Mouse (Mus musculus) midbrain, embryonic 16.5 days (tissue): ENCODE results near the gene Timd2. TPM values are rescaled to one million over a fixed set of nuclear protein-coding genes. Genes with fewer than 3 reads are reported as not detected.
"Not testable (repeated sequence)": the region's sequence is repeated elsewhere in the genome, so short reads cannot be mapped to it uniquely, and the experiment has no call there.

Experiments used
- ATAC-seq: fragments of 200-750 bp; cut with Nextera tagmentation; 2 replicates; pipeline ENCODE4 v1.8.0; 2017; ENCODE audit warnings: moderate TSS enrichment
- H3K27ac ChIP-seq: fragments of 300-500 bp; sonication (generic); 2 replicates; pipeline ENCODE4 v1.5.1; 2014; ENCODE audit warnings: mild to moderate bottlenecking, low read length, mixed read lengths
- H3K27me3 ChIP-seq: fragments of 300-500 bp; sonication (generic); 2 replicates; pipeline ENCODE4 v1.6.1; 2014; ENCODE audit warnings: low read depth, low read length, mixed read lengths; ENCODE audit not compliant: control insufficient read depth, insufficient read depth
- H3K36me3 ChIP-seq: fragments of 300-500 bp; sonication (generic); 2 replicates; pipeline ENCODE4 v1.6.1; 2014; ENCODE audit warnings: mild to moderate bottlenecking, low read length, moderate library complexity, mixed read lengths; ENCODE audit not compliant: control insufficient read depth, insufficient read depth
- H3K4me1 ChIP-seq: fragments of 300-500 bp; sonication (generic); 2 replicates; pipeline ENCODE4 v1.6.1; 2014; ENCODE audit warnings: mild to moderate bottlenecking, low read length, mixed read lengths; ENCODE audit not compliant: control insufficient read depth, insufficient read depth
- H3K4me2 ChIP-seq: fragments of 300-500 bp; sonication (generic); 2 replicates; pipeline ENCODE4 v1.6.1; 2014; ENCODE audit warnings: mild to moderate bottlenecking, low read length, mixed read lengths
- H3K4me3 ChIP-seq: fragments of 300-500 bp; sonication (generic); 2 replicates; pipeline ENCODE4 v1.5.1; 2014; ENCODE audit warnings: low read depth, mild to moderate bottlenecking, low read length, moderate library complexity, mixed read lengths
- H3K9ac ChIP-seq: fragments of 300-500 bp; sonication (generic); 2 replicates; pipeline ENCODE4 v1.6.1; 2014; ENCODE audit warnings: low read depth, low read length, mixed read lengths
- H3K9me3 ChIP-seq: fragments of 300-500 bp; sonication (generic); replicated peaks from 2 replicates; pipeline ENCODE4 v1.6.1; 2014; ENCODE audit warnings: mild to moderate bottlenecking, low read length, mixed read lengths; ENCODE audit not compliant: control insufficient read depth, poor library complexity, severe bottlenecking
- WGBS: fragments of 180-500 bp; shearing (Covaris S2); extraction: QIAGEN DNeasy Blood & Tissue Kit; methylation state at CpG from one replicate; pipeline ENCODE4 v1.1.7; 2014; 5-methylcytosine and 5-hydroxymethylcytosine counted together
- polyA plus RNA-seq: library from polyadenylated mRNA; unstranded; fragments of >200 nt; fragmentation: Nextera tagmentation; extraction: Ambion mirVana; gene quantifications from 2 replicates; pipeline ENCODE4 v1.2.1, GENCODE M21; 2015

Gene Timd2
- 0.32 TPM in 1 of 2 replicates, not detected in the other for polyA plus RNA-seq

DNA sequence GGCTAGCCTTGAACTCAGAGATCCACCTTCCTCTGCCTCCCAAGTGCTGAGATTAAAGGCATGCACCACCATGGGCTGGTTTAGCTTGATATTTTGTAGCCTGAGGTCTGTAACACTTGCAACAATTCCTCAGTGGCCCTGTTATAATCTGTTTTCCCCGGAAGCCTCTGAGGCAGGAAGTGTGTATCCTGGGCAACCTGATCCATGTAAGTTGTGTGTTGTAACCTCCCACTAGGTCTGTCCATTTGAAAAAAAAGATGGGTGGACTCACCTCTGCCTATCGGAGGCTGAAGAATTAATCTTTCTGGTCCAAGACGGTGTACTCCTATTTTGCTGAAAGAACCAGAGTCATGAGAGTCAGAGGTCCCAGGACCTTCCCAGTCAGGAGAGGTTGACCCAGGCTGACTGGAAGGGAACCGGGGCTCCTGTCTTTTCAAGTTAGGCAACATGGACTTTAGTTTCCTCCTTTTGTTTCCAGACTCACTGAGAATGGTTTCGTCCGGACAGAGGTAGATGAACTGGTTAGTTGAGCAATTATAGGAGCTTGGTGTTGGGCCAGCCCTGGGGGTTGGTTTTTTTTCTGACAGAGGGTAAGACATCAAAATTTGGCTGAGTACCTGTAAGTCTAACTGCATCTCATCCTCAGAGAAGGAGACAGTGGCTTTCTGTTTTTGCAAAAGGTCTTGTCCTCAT is at the start of gene Timd2:
Timd2 (minus strand) TSS at position 398 of the 693 bp plus-strand sequence.
- Histone ChIP-seq H3K4me3 (no peak within 1 kb of the TSS), H3K9me3 (no peaks in the 10 kb centered on the region), H3K9ac (no peak within 1 kb of the TSS), H3K27me3 (no peaks in the 10 kb centered on the region), H3K27ac (no peak within 1 kb of the TSS), H3K4me2 (no peak within 1 kb of the TSS), H3K4me1 (no peaks in the 10 kb centered on the region), H3K36me3 (no peaks in the 10 kb centered on the region)
- 87% methylated on average over 6 of the region's 6 CpGs for WGBS
- ATAC-seq, result no peak

DNA sequence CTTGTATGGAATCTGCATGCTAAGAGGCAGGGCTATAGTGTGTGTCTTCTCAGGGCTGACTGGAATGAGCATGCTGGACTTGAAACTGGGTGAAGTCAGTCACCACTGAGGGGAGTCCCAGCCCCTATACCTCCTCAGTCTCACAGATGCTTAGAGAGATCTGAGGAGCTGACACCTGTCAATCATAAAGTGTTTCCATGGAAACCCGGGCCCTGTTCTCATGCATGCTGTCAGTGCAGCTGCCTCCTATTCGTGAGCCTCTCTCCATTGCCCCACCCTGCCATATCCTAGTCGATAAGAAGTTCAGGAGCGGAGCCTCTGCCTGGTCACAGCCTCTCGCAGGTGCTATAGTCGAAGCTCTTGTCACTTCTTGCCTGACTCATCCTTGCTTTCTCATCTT is 48.9 kb upstream of the Timd2 start:
- WGBS, result 83% methylated on average over 6 of the region's 6 CpGs
- not testable (repeated sequence) for H3K9me3 ChIP-seq, H3K4me2 ChIP-seq, H3K4me1 ChIP-seq, H3K27ac ChIP-seq, H3K36me3 ChIP-seq, H3K4me3 ChIP-seq, ATAC-seq, H3K27me3 ChIP-seq, H3K9ac ChIP-seq

DNA sequence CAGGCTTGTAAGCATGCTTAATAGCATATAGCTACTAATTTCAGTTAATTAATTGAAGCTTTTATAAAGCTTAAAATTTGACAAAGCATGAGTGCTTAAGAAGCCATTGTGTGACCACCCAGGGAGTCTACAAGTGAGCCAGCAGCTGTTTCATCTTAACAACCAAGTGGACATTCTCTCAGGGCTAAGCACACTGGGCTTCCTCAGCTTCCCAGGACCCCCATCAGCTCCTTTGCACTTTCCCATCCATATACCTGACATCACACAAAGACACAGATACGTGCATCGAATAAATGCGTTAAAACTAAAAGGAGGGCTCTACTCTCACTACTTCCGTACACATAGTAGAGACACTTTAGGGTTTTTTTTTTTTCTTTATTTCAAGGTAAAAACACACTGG is 47.8 kb upstream of the Timd2 start:
- WGBS, result 49% methylated on average over 4 of the region's 4 CpGs
- Histone ChIP-seq H3K9ac (no peak overlapping the region), H3K4me2 (no peak overlapping the region), H3K4me1 (no peaks in the 10 kb centered on the region), H3K4me3 (no peak overlapping the region), H3K27me3 (no peaks in the 10 kb centered on the region), H3K27ac (no peak overlapping the region), H3K36me3 (no peaks in the 10 kb centered on the region), H3K9me3 (no peaks in the 10 kb centered on the region)
- no peak for ATAC-seq

DNA sequence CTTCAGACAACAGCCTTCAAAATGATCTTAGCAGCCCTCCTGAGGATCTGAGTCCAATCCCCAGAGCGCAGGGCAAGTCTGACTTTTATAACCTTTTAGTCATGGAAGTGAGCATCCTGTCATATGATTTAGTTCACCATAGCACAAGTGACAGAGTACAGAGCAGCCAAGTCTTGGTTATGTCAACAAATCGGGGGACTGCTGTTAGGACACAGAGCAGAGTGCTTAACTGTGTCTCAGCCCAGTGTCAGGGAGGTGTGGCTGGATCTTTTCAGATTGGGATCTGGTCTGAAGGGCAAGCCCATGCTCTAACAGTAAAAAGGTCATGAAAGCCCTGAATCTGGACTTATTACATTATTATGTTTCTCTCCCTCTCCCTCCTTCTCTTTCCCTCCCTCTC is 46.8 kb upstream of the Timd2 start:
- H3K27ac ChIP-seq, result no peak overlapping the region
- no peak overlapping the region for H3K4me2 ChIP-seq
- no peak overlapping the region for H3K9ac ChIP-seq
- H3K27me3 ChIP-seq, result no peaks in the 10 kb centered on the region
- no peaks in the 10 kb centered on the region for H3K36me3 ChIP-seq
- no peaks in the 10 kb centered on the region for H3K4me1 ChIP-seq
- no peak overlapping the region for H3K4me3 ChIP-seq
- no peak for ATAC-seq
- H3K9me3 ChIP-seq, result no peaks in the 10 kb centered on the region
- WGBS, result 86% methylated on average over 2 of the region's 2 CpGs

DNA sequence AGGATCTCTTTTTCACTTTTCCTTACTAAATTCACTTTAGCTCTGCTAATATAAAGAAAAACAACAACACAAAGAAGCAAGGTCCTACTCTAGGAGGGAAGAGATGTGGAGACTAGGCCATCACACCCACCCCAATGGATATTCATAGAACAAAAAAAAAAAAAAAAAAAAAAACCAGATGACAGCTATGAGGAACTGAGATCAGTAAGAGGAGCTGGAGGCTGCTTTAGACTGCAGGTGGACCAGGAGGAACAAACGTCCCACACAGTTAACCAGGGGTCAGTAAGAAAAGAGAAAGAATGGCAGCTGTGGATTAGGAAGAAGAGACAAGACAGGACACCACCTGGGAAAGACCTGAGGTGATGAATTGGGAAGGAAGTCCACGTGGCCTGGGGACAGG is 41.1 kb upstream of the Timd2 start:
- no peaks in the 10 kb centered on the region for H3K9me3 ChIP-seq
- no peaks in the 10 kb centered on the region for H3K36me3 ChIP-seq
- H3K27ac ChIP-seq, result no peak overlapping the region
- H3K4me3 ChIP-seq, result no peak overlapping the region
- no peak overlapping the region for H3K9ac ChIP-seq
- 61% methylated on average over 2 of the region's 2 CpGs for WGBS
- no peaks in the 10 kb centered on the region for H3K4me1 ChIP-seq
- H3K4me2 ChIP-seq, result no peak overlapping the region
- no peaks in the 10 kb centered on the region for H3K27me3 ChIP-seq
- ATAC-seq, result no peak

DNA sequence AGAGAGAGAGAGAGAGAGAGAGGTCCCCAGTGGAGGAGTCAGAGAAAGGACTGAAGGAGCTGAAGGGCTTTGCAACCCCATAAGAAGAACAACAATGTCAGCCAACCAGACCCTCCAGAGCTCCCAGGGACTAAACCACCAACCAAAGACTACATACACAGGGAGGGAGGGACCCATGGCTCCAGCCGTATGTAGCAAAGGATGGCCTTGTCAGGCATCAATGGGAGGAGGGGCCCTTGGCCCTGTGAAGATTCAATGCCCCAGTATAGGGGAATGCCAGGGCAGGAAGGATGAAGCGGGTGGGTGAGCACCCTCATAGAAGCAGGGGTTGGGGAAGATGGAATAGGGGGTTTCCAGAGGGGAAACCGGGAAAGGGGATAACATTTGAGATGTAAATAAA is 34.9 kb upstream of the Timd2 start:
- H3K4me1 ChIP-seq, result no peaks in the 10 kb centered on the region
- no peaks in the 10 kb centered on the region for H3K27me3 ChIP-seq
- no peak overlapping the region for H3K4me2 ChIP-seq
- no peak overlapping the region for H3K4me3 ChIP-seq
- ATAC-seq, result no peak
- H3K36me3 ChIP-seq, result no peaks in the 10 kb centered on the region
- WGBS, result 82% methylated on average over 3 of the region's 3 CpGs
- H3K9me3 ChIP-seq, result no peaks in the 10 kb centered on the region
- H3K9ac ChIP-seq, result no peak overlapping the region
- H3K27ac ChIP-seq, result no peak overlapping the region

DNA sequence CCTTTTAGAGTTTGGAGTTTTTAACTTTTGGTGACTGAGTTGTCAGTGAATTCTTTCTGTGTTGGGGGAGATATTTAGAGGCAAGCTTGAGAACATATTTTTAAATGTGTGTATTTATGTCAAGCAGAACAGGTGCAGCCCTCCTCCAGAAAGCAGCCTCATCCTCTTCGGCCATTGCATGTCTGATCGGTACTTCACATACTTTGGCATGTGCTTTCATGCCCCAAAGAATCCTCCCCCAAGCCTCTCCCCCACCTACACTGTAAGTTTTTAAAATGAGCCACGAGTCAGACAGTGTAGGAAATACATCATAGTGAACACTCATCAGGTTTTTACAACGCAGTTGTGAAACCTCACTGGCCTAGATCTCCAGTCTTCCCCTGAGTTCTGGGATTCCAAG is 34.0 kb upstream of the Timd2 start:
- Histone ChIP-seq H3K9me3 (no peaks in the 10 kb centered on the region), H3K27ac (no peak overlapping the region), H3K4me3 (no peak overlapping the region), H3K27me3 (no peaks in the 10 kb centered on the region), H3K36me3 (no peaks in the 10 kb centered on the region), H3K4me2 (no peak overlapping the region), H3K9ac (no peak overlapping the region), H3K4me1 (no peaks in the 10 kb centered on the region)
- 85% methylated on average over 4 of the region's 4 CpGs for WGBS
- no peak for ATAC-seq

DNA sequence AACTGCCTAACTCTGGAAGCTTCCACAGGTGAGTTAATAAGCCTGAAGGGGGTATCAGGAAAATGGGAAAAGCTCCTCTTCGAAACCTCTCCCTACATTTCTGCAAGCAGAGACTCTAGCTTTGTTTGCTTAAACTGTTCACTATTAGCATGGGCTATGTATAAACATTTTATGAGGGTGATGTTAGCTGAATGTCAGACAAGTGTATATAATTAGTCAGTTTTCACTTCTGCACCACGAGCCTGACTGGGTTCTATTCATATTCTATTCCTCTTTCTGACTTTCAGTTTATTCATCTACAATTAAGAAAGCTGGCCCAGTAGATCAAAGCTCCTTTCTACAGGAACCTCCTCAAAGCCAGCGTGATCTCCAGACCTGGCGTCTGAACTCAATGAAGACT is 32.6 kb upstream of the Timd2 start:
- no peaks in the 10 kb centered on the region for H3K9me3 ChIP-seq
- ATAC-seq, result no peak
- 92% methylated on average over 4 of the region's 4 CpGs for WGBS
- H3K27me3 ChIP-seq, result no peaks in the 10 kb centered on the region
- no peak overlapping the region for H3K27ac ChIP-seq
- H3K36me3 ChIP-seq, result no peaks in the 10 kb centered on the region
- no peak overlapping the region for H3K4me2 ChIP-seq
- H3K4me3 ChIP-seq, result no peak overlapping the region
- H3K4me1 ChIP-seq, result no peaks in the 10 kb centered on the region
- H3K9ac ChIP-seq, result no peak overlapping the region

DNA sequence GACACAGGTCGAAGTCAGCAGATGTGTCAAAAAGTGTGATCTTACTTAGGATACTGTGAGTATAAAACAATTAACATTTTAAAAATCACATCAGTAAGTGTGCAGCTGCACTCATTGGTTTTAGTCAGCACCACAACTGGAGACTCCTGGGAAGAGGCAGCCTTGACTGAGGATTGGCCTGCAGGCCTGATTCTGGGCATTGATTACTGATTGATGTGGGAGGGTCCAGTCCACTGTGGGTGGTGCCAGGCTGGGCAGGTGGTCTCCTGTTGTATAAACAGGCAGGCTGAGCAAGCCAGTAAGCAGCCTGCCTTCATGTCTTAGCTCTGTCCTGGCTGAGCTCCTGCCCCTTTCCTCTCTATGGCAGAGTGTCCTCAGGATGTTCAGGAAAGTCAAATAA is 28.2 kb upstream of the Timd2 start, which contains the start of gene Havcr1:
Havcr1 (plus strand) TSS at position 5 of the 400 bp plus-strand sequence.
- H3K9ac ChIP-seq, H3K36me3 ChIP-seq, H3K9me3 ChIP-seq, H3K4me3 ChIP-seq, ATAC-seq, H3K4me1 ChIP-seq, H3K27me3 ChIP-seq, H3K4me2 ChIP-seq, H3K27ac ChIP-seq: not testable (repeated sequence)
- WGBS, result 100% methylated on average over 1 of the region's 1 CpGs
